Mouse (Mus musculus) embryonic fibroblast, embryonic 13.5 days (primary cell): ENCODE data around the gene Gli1. TPM values are rescaled to one million over a fixed set of nuclear protein-coding genes. Genes with fewer than 3 reads are reported as not detected.

ENCODE experiments used
- H3K27ac ChIP-seq: 2 replicates; pipeline ENCODE4 v1.5.1; 2012; ENCODE audit warnings: low read length, control low read depth, inconsistent platforms; ENCODE audit not compliant: insufficient read depth
- H3K4me1 ChIP-seq: 2 replicates; pipeline ENCODE4 v1.6.1; 2011; ENCODE audit warnings: low read length; ENCODE audit not compliant: control insufficient read depth, insufficient read depth
- H3K4me3 ChIP-seq: 2 replicates; pipeline ENCODE4 v1.5.1; 2011; ENCODE audit warnings: mild to moderate bottlenecking, control low read depth, low read length; ENCODE audit not compliant: insufficient read depth
- CTCF ChIP-seq: IDR thresholded peaks from 2 replicates; pipeline ENCODE4 v1.5.1; 2011; ENCODE audit warnings: mild to moderate bottlenecking, control low read depth, low read length, moderate library complexity, borderline replicate concordance; ENCODE audit not compliant: insufficient read depth
- POLR2A ChIP-seq: IDR thresholded peaks from 2 replicates; pipeline ENCODE4 v1.6.1; 2011; ENCODE audit warnings: low read depth, mild to moderate bottlenecking, control low read depth, low read length, moderate library complexity
- polyA plus RNA-seq: library from polyadenylated mRNA; stranded (reverse); fragments of >200 nt; gene quantifications from 2 replicates; pipeline ENCODE4 v1.2.4, GENCODE M21; 2011; ENCODE audit warnings: low read depth; ENCODE audit not compliant: missing spikeins, insufficient read length

The Gli1 gene
- polyA plus RNA-seq, 1 experiment = 0.84 TPM

DNA sequence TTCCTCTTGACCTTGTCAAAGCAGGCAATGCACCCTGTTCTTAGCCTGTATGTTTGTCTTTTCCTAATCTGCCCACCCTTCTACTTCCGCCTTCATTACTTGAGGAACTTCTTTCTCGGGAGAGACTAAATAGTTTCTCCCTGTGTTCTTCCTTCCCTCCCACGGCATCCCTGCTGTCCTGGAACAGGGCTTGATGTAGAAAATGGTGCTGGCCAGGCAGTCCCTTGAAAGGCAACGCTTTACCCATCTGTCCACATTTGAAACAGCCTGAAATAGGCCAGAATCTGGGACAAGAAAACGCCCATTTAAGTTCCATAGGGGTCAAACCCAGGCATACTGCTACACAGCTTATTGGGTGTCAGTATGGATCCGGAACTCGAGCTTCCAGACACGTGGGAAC is 8.0 kb upstream of the Gli1 start:
- no peaks in the 10 kb centered on the region for H3K4me1 ChIP-seq
- no peak overlapping the region for H3K4me3 ChIP-seq
- H3K27ac ChIP-seq = no peak overlapping the region
- no peak for TF ChIP-seq POLR2A
- no peak for TF ChIP-seq CTCF

DNA sequence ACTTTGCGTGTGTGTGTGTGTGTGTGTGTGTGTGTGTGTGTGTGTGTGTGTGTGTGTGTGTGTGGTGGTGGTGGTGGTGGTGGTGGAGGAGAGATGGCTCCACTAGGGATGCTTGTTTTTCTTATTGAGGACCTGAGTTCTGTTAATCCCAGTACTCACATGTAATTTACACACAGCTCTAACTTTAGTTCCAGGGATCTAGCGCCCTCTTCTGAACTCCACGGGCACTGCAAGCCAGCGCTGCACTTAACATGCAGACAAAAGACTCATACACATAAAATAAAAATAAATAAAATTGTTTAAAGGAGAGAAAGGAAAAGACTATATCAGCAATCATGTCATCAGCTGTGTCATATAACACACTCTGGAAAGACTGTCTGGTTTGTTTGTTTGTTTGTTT is 7.2 kb upstream of the Gli1 start:
- TF ChIP-seq POLR2A = no peak
- TF ChIP-seq CTCF = no peak

DNA sequence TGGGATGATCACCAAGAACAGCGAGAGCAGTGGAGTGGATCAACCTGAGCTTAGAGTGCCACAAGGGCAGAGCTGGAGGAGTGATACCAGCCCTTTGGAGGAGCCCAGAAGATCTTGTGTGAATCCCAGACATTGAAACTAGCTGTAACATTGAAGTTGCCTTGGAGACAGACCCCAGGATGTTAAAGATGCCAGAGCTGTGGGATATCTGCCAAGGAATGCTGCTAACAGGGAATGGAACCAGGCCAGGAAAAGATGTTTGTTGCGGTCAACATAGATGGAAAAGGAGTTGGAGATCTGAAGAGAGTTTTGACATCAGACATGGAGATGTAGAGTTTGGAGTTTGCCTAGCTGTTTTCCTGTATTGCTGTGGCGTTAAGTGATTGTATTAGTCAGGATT is 4.4 kb upstream of the Gli1 start:
- Histone ChIP-seq H3K4me1 (no peaks in the 10 kb centered on the region), H3K27ac (no peak overlapping the region), H3K4me3 (no peak overlapping the region)
- no peak for TF ChIP-seq POLR2A
- no peak for TF ChIP-seq CTCF

More for the DNA sequence above, 7.2 kb upstream of the Gli1 start:
- H3K27ac ChIP-seq = no peak overlapping the region
- H3K4me3 ChIP-seq = no peak overlapping the region
- H3K4me1 ChIP-seq = no peaks in the 10 kb centered on the region

DNA sequence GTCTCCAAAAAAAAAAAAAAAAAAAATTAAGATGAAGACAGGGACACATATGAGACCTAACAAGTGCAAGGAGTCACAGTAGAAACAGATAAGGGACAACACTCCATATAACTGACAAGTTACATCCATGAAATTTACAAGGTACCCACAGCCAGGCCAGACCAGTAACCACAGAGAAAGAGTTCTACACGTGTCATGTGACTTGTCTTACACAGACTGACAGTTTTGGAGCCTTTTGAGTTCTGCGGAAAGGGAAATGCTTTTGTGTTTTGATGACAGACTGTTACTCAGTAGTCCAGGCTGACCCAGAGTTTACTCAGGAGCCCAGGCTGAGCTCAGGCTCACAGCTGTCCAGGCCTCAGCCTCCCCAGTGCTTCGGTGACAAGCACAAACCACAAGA is 1.3 kb upstream of the Gli1 start:
- no peaks in the 10 kb centered on the region for H3K4me1 ChIP-seq
- no peak for TF ChIP-seq CTCF
- TF ChIP-seq POLR2A = no peak
- H3K27ac ChIP-seq = no peak overlapping the region
- H3K4me3 ChIP-seq = no peak overlapping the region

DNA sequence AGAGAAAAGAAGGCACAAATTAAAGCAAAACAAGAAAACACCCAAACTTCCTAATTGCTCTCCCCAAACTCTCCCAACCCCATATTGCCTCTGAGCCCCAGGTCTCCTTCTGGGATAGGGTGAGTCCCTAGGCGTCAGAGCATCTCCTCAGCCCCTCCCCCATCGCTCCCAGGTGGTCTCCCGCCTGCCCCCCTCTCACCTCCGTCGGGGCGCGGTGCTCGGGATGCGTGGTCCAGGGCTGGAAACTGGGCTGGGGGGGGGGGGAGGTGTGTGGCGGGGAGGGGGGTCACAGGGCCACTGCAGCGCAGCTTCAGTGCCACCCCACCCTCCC is 449 bp downstream of the Gli1 start:
- Histone ChIP-seq H3K27ac (no peak overlapping the region), H3K4me1 (no peaks in the 10 kb centered on the region), H3K4me3 (peak overlapping the region; percentile 4; the same call in 1 of the 2 replicates)
- no peak for TF ChIP-seq CTCF
- TF ChIP-seq POLR2A = no peak

DNA sequence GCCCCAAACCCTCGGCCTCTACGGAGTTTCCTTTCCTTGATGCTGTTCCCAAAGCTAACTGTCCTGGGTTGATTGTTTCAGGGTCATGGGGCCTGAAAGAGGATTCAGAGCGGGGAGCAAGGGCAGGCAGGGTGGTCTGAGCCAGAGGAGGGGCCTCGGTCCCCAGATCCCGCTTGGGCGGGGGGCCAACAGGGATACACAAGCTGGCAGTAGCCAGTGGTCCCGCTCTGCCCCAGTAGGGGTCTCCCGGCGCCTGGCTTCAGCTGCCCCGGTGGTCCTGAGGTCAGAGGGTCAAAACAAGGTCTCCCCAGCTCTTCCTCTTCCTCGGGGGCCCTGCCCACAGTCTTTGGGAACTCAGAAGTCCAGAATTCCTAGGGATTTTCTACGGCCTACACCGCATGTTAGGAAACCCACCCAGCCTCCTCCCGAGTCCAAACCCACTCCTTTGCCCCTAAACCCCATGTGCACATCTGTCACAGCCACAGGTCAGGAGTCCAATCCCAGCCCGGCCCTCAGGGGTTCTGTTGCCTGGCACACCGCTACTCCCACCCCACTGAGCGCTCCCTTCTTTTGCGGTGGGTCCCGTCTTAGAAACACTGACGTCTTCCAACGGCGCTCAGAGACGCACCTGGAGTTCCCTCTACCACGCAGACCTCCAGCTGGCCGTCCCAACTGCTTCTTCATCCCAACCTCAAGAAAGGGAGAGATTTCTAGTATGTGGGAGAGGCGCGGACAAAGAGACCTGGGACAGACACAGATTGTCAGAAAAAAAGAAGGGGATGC is 1.0 kb downstream of the Gli1 start:
- Histone ChIP-seq H3K27ac (no peak overlapping the region), H3K4me3 (peak overlapping the region; percentile 54; the same call in 1 of the 2 replicates), H3K4me1 (no peaks in the 10 kb centered on the region)
- no peak for TF ChIP-seq CTCF
- TF ChIP-seq POLR2A = no peak

DNA sequence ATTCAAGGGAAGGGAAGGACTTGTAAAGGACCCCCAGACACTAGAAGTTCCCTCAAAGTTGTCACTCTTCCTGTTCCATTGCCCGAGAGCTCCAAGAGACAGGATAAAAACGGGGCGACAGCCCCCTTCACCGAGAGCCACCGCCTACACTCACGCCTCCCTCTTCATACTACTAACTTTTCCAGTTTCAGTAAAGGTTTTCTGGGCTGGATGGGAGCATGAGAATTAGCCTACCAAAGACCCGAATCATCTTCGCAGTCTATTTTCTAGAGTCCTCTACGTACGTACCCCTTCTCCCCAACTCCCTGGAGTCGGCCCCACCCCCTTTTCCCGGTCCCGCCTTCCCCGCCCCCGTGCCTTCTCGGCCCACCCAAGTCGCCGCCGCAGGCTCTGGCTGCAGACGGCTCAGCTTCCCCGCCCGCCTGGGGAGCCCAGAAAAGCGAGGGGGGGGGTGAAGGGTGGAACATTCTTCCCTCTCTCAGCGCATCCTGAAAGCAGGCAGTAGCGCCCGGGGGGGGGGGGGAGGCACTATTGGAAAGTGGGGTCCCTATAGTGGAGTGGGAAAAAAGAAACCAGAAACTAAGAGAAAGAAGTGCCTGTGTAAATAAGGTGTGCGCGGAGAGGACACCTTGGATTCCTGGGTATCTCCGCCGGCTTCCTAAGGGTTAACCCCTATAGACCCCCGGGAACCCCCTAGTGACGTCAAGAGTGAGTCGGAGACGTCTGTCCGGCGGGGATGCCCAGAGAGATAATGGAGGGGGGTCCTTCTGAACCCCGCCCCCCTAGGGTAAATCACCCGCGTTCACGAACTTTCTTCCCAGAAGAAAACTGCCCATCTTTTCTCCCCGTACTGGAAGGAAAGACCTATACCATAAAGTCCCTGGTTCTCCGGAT is 1.8 kb downstream of the Gli1 start:
- no peaks in the 10 kb centered on the region for H3K4me1 ChIP-seq
- TF ChIP-seq POLR2A (no peak), CTCF (no peak)
- no peak overlapping the region for H3K27ac ChIP-seq
- H3K4me3 ChIP-seq = peak overlapping the region; percentile 54

DNA sequence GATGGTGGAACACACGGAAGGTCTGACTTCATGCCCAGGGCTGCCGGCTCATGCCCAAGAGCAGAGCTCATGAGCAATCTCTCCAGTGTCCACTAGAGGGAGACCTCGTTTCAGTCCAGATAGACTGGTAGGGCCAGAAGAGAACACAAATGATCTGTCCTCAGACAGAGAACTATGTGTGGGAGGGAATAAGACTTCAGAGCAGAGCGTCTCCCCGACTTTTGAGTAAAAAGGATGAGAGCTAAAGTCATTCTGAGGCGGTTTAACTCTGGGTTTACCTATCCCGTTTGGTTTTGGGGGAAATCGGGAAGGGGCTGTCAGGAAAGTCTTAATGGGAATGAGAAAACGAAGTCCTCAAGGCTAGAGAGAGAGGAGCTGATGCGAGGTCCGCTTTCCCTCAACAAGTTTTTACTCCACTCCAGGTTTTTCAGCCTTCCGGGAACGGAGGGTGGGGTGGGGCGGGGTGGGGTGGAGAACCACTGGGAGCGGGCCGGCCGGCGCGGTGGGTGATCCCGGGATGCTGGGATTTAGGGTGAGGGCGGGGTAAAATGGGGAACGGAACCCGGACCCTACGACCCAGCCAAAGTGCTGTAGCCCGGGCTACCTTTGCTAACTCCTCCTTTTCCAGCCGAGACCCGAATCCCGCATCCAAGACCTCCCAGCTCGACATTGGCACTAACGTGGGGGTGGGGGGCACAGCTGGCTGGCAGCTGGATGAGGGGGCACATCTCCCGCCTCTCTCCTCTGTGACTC is 2.7 kb downstream of the Gli1 start:
- peak overlapping the region; percentile 54 for H3K4me3 ChIP-seq
- 0 out of 2 replicates have a peak overlapping the region, but pooled peaks have one; percentile 34 for H3K27ac ChIP-seq
- TF ChIP-seq CTCF (peak; percentile 46; the same call in 1 of the 2 replicates), POLR2A (no peak)
- H3K4me1 ChIP-seq = no peaks in the 10 kb centered on the region

DNA sequence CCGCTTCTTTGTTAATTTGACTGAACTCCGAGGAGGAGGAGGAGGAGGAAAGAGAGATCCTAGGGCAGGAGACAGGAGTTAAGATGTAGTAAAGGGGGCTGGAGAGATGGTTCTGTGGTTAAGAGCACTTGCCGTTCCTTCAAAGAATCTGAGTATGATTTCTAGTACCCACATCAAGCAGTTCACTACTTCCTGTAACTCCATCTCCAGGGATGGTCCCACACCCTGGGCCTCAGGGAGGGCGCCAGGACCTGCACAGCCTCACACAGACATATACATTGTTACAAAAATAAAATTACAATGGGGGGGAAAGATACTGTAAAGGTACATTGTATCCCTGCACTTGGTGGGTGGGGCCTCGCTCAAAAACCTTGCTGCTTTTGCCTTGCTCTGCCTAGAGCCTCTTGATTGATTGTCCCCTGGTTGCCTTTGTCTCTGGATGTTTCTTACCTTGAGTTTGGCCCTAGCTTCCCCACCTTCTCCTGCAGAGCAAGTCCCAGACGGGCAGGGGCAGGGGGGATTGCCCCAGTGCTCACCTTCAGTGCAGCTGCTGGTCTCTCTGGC is 4.2 kb downstream of the Gli1 start:
- H3K27ac ChIP-seq = no peak overlapping the region
- H3K4me3 ChIP-seq = no peak overlapping the region
- H3K4me1 ChIP-seq = no peaks in the 10 kb centered on the region
- TF ChIP-seq CTCF (no peak), POLR2A (no peak)
